Mouse (Mus musculus) spleen, adult 2 months (tissue): ENCODE data around the gene Mmp24. TPM values are rescaled to one million over a fixed set of nuclear protein-coding genes. Genes with fewer than 3 reads are reported as not detected.

Source experiments
- DNase-seq, 2 experiments: peaks; one replicate each; pipeline versions ENCODE4 v3.0.0 to v3.0.0-alpha.2; 2012 to 2021; ENCODE audit warnings: low spot score in 2 of 2, low read depth in 1 of 2
- H3K27ac ChIP-seq: fragments of 200-500 bp; 2 replicates; pipeline ENCODE4 v1.5.1; 2012; ENCODE audit warnings: low read length, inconsistent platforms; ENCODE audit not compliant: insufficient read depth
- H3K27me3 ChIP-seq: fragments of 200-500 bp; 2 replicates; pipeline ENCODE4 v1.6.1; 2012; ENCODE audit warnings: mild to moderate bottlenecking, moderate library complexity, low read length, inconsistent platforms; ENCODE audit not compliant: control insufficient read depth, insufficient read depth
- H3K36me3 ChIP-seq: fragments of 200-500 bp; 2 replicates; pipeline ENCODE4 v1.6.1; 2012; ENCODE audit warnings: mild to moderate bottlenecking, low read length, inconsistent platforms; ENCODE audit not compliant: control insufficient read depth, insufficient read depth
- H3K4me1 ChIP-seq: fragments of 200-500 bp; 2 replicates; pipeline ENCODE4 v1.6.1; 2011; ENCODE audit warnings: inconsistent platforms; ENCODE audit not compliant: control insufficient read depth, insufficient read depth, insufficient read length
- H3K4me3 ChIP-seq: fragments of 200-500 bp; 2 replicates; pipeline ENCODE4 v1.5.1; 2011; ENCODE audit warnings: mild to moderate bottlenecking, inconsistent platforms; ENCODE audit not compliant: insufficient read depth, insufficient read length; ENCODE audit errors: extremely low read depth
- CTCF ChIP-seq: fragments of 200-500 bp; IDR thresholded peaks from 2 replicates; pipeline ENCODE4 v1.5.1; 2011; ENCODE audit warnings: mild to moderate bottlenecking, inconsistent platforms; ENCODE audit not compliant: insufficient read depth, insufficient read length, insufficient replicate concordance; ENCODE audit errors: extremely low read depth
- POLR2A ChIP-seq: fragments of 200-500 bp; IDR thresholded peaks from 2 replicates; pipeline ENCODE4 v1.6.1; 2011; ENCODE audit warnings: low read depth, low read length, inconsistent platforms
- WGBS: fragments of 180-500 bp; shearing (Covaris S2); methylation state at CpG from one replicate; pipeline ENCODE4 v1.1.7; 2018; 5-methylcytosine and 5-hydroxymethylcytosine counted together
- polyA plus RNA-seq: library from polyadenylated mRNA; depleted of rRNA; stranded (reverse); fragments of >200 nt; gene quantifications from 2 replicates; pipeline ENCODE4 v1.2.3, GENCODE M21; 2012

Gene Mmp24
- polyA plus RNA-seq, 1 experiment = not detected

DNA sequence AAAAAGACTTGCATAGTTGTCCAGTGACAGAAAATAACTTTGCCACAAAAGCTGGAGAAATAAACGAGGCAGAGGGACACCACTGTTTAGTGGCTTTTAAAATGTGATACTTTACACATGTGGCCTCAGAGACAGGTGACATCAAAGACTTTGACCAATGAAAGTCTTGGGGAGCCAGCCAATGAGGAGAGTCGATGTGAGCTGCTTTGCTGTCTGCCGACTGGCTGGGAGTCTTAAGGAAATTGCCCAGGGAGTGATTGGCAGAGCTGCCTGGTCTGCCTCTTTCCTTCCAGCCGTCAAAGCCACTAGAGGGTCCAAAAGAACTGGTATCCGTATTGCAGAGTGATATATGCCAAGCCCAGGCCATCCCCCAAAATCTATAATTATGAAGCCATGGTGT is 39.7 kb downstream of the Mmp24 start:
- TF ChIP-seq CTCF = no peak
- TF ChIP-seq POLR2A = no peak
- DNase-seq = no peak
- 33% methylated on average over 5 of the region's 5 CpGs for WGBS
- Histone ChIP-seq H3K27me3 (no peaks in the 10 kb centered on the region), H3K4me3 (no peak overlapping the region), H3K27ac (no peak overlapping the region), H3K36me3 (no peaks in the 10 kb centered on the region), H3K4me1 (peaks cover 10% of the 10 kb centered on the region; the same call in 1 of the 2 replicates)

DNA sequence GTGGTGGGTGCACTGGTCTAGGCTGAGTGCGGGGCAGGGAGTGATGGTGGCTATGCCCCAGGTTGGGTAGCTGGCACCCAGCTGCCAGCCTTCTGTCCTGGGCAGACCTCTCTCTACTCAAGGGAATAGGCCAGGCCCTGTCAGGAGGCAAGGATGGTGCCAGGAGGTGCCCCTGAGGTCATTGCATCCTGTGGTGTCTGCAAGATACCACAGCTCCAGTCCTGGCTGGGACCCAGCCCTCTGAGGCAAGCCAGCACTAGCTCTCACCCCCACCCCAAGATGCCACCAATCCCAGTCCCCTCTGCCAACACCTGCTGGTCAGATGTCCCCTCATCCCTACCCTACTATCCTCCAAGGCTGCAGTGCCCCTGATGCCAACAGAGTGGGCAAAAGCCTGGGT is 41.0 kb downstream of the Mmp24 start:
- no peak for TF ChIP-seq POLR2A
- no peak for TF ChIP-seq CTCF
- H3K4me1 ChIP-seq = peaks cover 11% of the 10 kb centered on the region; the same call in 1 of the 2 replicates
- H3K4me3 ChIP-seq = no peak overlapping the region
- 95% methylated on average over 1 of the region's 1 CpGs for WGBS
- H3K27ac ChIP-seq = no peak overlapping the region
- no peaks in the 10 kb centered on the region for H3K27me3 ChIP-seq
- peaks cover 2% of the 10 kb centered on the region for H3K36me3 ChIP-seq
- DNase-seq = no peak

DNA sequence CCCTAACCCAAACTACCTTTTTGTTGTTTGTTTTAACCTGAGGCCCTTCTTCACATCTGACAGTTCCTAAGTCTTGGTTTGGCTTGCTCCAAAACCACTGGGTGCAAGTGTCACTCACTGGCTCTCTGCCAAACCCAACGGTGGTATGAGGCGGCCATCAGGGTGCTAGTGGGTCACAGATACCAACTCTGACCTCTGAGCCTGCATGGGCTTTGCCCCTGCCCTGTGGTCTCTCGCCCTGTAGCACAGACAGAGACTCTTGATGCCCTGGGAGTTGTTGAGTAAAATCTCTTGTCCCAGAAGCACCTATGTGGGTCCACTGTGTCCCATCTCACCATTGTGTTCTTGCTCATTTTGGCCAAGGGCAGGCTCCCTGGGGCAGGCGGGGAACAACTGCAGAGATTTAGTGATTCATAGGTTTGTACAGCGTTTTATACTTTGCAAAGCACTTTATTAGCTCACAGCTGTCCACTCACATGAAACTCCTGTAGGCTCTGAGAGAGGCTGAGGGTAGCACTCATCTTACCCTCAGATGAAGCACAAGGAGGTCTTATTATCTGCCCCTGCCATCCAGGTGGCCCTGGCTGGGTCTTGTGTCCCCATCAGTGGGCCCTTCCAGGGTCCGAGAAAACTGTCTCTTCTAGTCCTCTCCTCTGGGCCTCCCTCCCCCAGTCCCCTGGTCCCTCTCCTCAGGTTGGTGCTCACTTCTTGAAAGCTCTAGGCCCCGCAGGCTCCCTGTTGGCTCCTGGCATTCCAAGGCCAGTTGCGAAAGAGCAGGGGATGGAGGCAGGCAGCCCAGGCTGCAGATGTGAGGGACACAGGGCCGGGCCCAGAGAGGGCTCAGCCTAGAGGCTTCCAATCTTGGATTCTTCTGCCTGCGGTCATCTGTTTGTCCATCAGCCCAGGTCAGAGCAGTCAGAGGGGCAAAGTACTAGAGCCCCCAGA is 42.4 kb downstream of the Mmp24 start:
- no peak overlapping the region for H3K27ac ChIP-seq
- no peak for TF ChIP-seq CTCF
- TF ChIP-seq POLR2A = no peak
- no peak overlapping the region for H3K4me3 ChIP-seq
- H3K27me3 ChIP-seq = no peaks in the 10 kb centered on the region
- no peak for DNase-seq
- WGBS = 82% methylated on average over 10 of the region's 10 CpGs
- H3K36me3 ChIP-seq = peaks cover 12% of the 10 kb centered on the region
- H3K4me1 ChIP-seq = peaks cover 11% of the 10 kb centered on the region; the same call in 1 of the 2 replicates

DNA sequence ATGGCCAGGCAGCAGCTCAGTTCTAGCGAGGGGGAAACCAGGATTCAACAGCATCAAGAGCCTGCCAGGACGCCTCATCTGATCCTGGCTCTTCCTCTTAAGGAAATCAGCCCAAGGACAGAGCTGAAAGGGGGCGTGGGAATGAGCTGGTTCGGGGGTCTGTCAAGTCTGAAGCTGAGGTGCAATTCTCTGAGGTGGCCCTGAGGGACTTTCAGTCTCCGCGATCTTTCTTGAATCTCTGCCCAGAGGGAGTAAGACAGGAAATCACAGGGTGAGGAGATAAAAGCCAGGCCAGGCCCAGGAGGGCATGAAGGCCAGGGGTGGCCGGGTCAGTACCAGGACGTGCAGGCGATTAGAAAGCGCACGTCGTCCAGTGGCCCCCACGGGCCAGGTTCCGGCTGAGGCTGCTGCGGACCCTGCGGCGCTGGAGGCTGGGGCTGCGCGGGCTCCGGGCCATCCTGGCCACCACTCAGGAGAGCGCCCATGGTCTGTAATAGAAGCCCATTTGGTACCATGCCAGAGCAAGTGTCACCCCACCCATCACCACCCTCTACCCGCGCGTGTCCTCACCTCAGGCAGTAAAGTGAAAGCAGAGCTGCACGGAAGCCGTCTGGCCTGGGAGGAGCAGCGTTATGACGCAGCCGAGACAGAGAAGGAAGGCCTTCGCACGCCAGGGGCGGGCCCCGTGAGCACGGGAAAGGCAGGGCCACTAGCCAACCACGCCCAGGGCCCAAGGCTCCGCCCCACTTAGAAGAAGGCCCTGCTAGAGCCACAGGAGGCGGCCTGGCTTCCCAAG is 43.7 kb downstream of the Mmp24 start:
- peak overlapping the region; percentile 76 for H3K27ac ChIP-seq
- WGBS = 1% methylated on average over 37 of the region's 37 CpGs
- peak overlapping the region; percentile 76 for H3K4me3 ChIP-seq
- peaks cover 11% of the 10 kb centered on the region; the same call in 1 of the 2 replicates for H3K4me1 ChIP-seq
- peak; percentile 88 to 93 for DNase-seq
- H3K36me3 ChIP-seq = peaks cover 17% of the 10 kb centered on the region
- TF ChIP-seq POLR2A (peak; percentile 96), CTCF (no peak)
- H3K27me3 ChIP-seq = no peaks in the 10 kb centered on the region

GRCm38 (mm10) chr2:155819392-155819448 is 44.1 kb downstream of the Mmp24 start, which contains the start of gene BC029722:
BC029722 (minus strand) TSS chr2:155819426.
- TF ChIP-seq CTCF (no peak), POLR2A (no peak)
- H3K27me3 ChIP-seq = no peaks in the 10 kb centered on the region
- peaks cover 19% of the 10 kb centered on the region for H3K36me3 ChIP-seq
- peak within 1 kb of the TSS; percentile 76 for H3K4me3 ChIP-seq
- H3K27ac ChIP-seq = peak within 1 kb of the TSS; percentile 76
- no peak for DNase-seq
- peaks cover 11% of the 10 kb centered on the region; the same call in 1 of the 2 replicates for H3K4me1 ChIP-seq

GRCm38 (mm10) chr2:155819449-155820251 is 44.5 kb downstream of the Mmp24 start:
- Histone ChIP-seq H3K4me1 (peaks cover 11% of the 10 kb centered on the region; the same call in 1 of the 2 replicates), H3K36me3 (peaks cover 19% of the 10 kb centered on the region), H3K4me3 (peak overlapping the region; percentile 39), H3K27ac (peak overlapping the region; percentile 60), H3K27me3 (no peaks in the 10 kb centered on the region)
- DNase-seq = no peak
- WGBS = 69% methylated on average over 6 of the region's 6 CpGs
- no peak for TF ChIP-seq POLR2A
- TF ChIP-seq CTCF = no peak
